Mouse (Mus musculus): ENCODE results near the gene A2ml1.

GRCm38 (mm10) chr6:128543226-128543625 lies 38.2 kb downstream of the A2ml1 start:
- TF ChIP-seq POLR2A (IDR thresholded peaks at IDR 0.05; ENCODE audit: insufficient read depth, low read depth, low read length) (no peak), CTCF (IDR thresholded peaks at IDR 0.05; ENCODE audit: insufficient read depth, low read depth, low read length) (no peak)
